Mouse (Mus musculus) lung, postnatal 4 days (tissue): ENCODE measurements around the gene Ganc.

Source experiments
- DNase-seq, 2 experiments: peaks; one replicate each; pipeline ENCODE4 v3.0.0; 2021

Ganc gene

GRCm38 (mm10) chr2:120503094-120503493, 99.4 kb downstream of the Ganc start:
- no peak for DNase-seq

GRCm38 (mm10) chr2:120503992-120504391, 100.3 kb downstream of the Ganc start:
- DNase-seq, result no peak
